Mouse (Mus musculus): ENCODE measurements around the gene Tnfaip8l2. TPM values are rescaled to one million over a fixed set of nuclear protein-coding genes. Genes with fewer than 3 reads are reported as not detected.

Tnfaip8l2 gene
- polyA plus RNA-seq, 1 experiment from 2014 or later, result 1.4 TPM

DNA sequence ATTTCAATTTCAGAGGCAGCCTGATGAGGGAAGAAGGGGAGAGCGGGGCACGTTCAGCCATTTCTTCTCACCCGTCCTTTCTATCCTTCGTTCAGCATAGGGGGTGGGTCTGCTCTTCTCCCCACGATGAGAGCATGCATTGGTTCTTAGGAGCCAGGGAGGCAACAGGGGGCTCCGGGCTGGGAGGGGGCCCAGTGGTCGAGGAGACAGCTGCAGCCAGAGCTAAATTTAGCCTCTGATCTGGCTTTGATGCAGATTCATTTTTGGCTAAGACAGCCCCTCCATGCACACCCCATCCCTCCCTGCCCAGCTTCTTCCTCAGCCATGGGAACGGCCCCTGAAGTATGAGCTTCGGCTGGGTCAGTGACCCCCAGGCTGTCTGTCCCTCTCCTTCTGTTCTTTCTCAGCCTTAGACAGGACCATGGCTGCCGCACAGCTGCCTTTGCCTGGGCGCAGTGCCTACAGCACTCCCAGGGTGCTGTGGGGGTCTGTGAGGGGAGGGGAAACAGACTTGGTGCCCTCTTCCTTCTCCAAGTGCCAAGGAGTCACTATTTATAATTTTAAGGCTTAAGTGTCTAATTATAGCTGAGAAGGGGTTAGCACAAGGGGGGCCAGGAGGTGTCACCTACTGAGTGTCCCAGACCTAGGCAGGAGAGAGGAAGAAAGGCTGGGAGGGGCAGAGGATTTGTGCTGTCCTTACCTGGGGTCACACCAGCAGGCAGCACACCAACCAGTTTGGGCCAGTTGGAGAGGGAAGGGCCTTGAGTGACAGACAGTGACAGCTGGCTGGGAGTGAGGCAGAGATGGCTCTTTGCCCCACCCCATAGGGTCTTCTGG lies 21.5 kb upstream of the Tnfaip8l2 start:
- 66% methylated on average over 11 of the region's 11 CpGs for WGBS
- DNase-seq (ENCODE audit: low spot score) (no peak), ATAC-seq (ENCODE audit: insufficient read depth, low FRiP score, low TSS enrichment) (no peak)
- H3K9ac ChIP-seq (ENCODE audit: low read length), result no peak overlapping the region
- peak overlapping the region; percentile 66 for H3K4me2 ChIP-seq (ENCODE audit: low read depth)
- H3K9me3 ChIP-seq (ENCODE audit: control insufficient read depth, low read length), result no peaks in the 10 kb centered on the region
- peaks cover 4% of the 10 kb centered on the region for H3K36me3 ChIP-seq (ENCODE audit: control insufficient read depth, insufficient read depth, low read length)
- no peak overlapping the region for H3K27ac ChIP-seq (ENCODE audit: low read depth, low read length)
- H3K4me3 ChIP-seq (ENCODE audit: low read depth, low read length), result no peak overlapping the region
- no peaks in the 10 kb centered on the region for H3K27me3 ChIP-seq (ENCODE audit: control insufficient read depth, insufficient read depth, low read length)
- H3K4me1 ChIP-seq (ENCODE audit: control insufficient read depth, insufficient read depth, low read length), result peaks cover 24% of the 10 kb centered on the region

DNA sequence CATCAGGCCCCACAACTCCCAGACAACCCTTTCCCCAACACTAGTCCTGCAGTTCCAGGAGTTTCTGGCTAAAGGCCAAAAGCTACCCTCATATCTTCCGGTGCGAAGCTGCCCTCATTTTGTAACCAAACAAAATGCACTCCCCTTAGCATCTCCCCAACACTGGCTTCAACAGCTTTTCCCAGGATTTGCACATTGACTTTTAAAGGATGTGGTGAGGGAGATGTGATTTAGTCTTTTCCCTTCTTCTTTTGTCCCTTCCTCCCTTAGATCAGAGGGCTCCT lies 20.1 kb upstream of the Tnfaip8l2 start:
- H3K9me3 ChIP-seq (ENCODE audit: control insufficient read depth, low read length), result no peaks in the 10 kb centered on the region
- peaks cover 24% of the 10 kb centered on the region for H3K4me1 ChIP-seq (ENCODE audit: control insufficient read depth, insufficient read depth, low read length)
- H3K4me2 ChIP-seq (ENCODE audit: low read depth), result peak overlapping the region; percentile 66
- peak overlapping the region; percentile 86 for H3K4me3 ChIP-seq (ENCODE audit: low read depth, low read length)
- DNase-seq (ENCODE audit: low spot score), result no peak
- H3K27me3 ChIP-seq (ENCODE audit: control insufficient read depth, insufficient read depth, low read length), result no peaks in the 10 kb centered on the region
- no peak for ATAC-seq (ENCODE audit: insufficient read depth, low FRiP score, low TSS enrichment)
- 59% methylated on average over 2 of the region's 2 CpGs for WGBS
- H3K27ac ChIP-seq (ENCODE audit: low read depth, low read length), result no peak overlapping the region
- H3K36me3 ChIP-seq (ENCODE audit: control insufficient read depth, insufficient read depth, low read length), result peaks cover 4% of the 10 kb centered on the region; the same call in 1 of the 2 replicates
- peak overlapping the region; percentile 87 for H3K9ac ChIP-seq (ENCODE audit: low read length)

DNA sequence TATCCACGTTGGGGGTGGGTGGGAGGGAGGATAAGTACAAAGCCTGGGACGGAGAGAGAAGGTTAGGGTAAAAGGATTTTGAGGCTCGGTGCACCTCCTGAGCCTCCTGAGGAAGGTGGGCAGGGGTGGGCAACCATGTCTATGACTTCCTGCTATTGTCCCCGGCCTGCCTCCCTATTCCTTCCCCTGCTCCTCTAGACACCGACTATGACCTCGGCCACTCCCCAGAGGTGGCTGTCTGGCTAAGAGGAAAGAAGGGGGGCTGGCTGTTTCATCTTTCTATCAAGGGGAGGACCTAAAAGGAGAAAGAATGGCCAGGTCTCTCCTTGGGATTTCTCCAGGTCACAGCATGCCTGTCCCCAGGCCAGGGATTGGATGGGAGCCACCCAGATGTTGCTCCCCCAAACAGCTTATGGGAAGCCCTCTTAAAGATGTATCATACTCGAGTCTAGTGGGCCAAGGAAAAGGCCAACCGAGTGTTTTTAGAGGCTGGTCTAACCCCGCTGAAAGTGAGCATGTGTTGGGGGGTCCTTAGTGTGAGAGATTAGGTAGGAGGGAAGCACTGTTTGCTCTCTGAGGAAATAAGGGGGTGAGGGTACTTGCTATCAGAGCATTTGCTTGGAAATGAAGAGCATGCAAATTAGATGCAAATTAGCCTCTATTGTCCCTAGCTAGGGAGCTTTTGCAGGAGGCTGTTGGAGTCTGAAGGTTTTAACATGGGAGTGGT lies 19.6 kb upstream of the Tnfaip8l2 start:
- WGBS, result 4% methylated on average over 9 of the region's 9 CpGs
- Histone ChIP-seq H3K36me3 (ENCODE audit: control insufficient read depth, insufficient read depth, low read length) (no peaks in the 10 kb centered on the region; the same call in 1 of the 2 replicates), H3K4me3 (ENCODE audit: low read depth, low read length) (peak overlapping the region; percentile 86), H3K27ac (ENCODE audit: low read depth, low read length) (peak overlapping the region; percentile 29; the same call in 1 of the 2 replicates), H3K9ac (ENCODE audit: low read length) (peak overlapping the region; percentile 87), H3K4me1 (ENCODE audit: control insufficient read depth, insufficient read depth, low read length) (peaks cover 24% of the 10 kb centered on the region), H3K4me2 (ENCODE audit: low read depth) (peak overlapping the region; percentile 66), H3K27me3 (ENCODE audit: control insufficient read depth, insufficient read depth, low read length) (no peaks in the 10 kb centered on the region), H3K9me3 (ENCODE audit: control insufficient read depth, low read length) (no peaks in the 10 kb centered on the region)
- no peak for ATAC-seq (ENCODE audit: insufficient read depth, low FRiP score, low TSS enrichment)
- DNase-seq (ENCODE audit: low spot score), result peak; percentile 23

DNA sequence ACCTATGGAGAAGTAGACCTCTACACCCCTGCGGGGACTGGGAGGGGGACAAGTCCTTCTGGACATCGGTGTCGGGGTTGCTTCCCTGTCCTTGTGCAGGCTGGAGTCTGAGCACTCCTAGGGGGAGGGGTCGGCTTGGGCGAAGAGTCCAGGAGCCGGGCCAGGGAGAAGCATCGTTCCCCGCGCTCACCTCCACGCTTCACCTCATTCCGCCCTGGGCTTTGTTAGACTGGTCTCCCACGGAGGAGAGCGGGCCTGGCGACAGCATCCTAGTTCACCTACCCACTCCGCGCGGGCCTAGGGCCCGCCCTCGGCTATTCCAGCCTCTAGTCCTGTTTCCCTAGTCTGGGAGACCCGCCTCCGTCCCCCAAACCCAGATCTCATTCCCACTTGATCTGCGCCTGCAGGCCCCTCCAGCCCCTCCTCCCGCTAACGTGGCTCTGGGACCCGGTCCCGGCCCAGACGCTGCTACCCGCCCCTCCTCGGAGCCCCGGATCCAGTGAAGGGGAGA lies 18.9 kb upstream of the Tnfaip8l2 start:
- Histone ChIP-seq H3K4me2 (ENCODE audit: low read depth) (peak overlapping the region; percentile 66), H3K4me1 (ENCODE audit: control insufficient read depth, insufficient read depth, low read length) (peaks cover 24% of the 10 kb centered on the region), H3K9me3 (ENCODE audit: control insufficient read depth, low read length) (no peaks in the 10 kb centered on the region), H3K27ac (ENCODE audit: low read depth, low read length) (0 out of 2 replicates have a peak overlapping the region, but pooled peaks have one; percentile 29), H3K9ac (ENCODE audit: low read length) (peak overlapping the region; percentile 87), H3K4me3 (ENCODE audit: low read depth, low read length) (peak overlapping the region; percentile 86), H3K36me3 (ENCODE audit: control insufficient read depth, insufficient read depth, low read length) (no peaks in the 10 kb centered on the region), H3K27me3 (ENCODE audit: control insufficient read depth, insufficient read depth, low read length) (no peaks in the 10 kb centered on the region)
- WGBS, result 1% methylated on average over 30 of the region's 30 CpGs
- peak; percentile 51 for DNase-seq (ENCODE audit: low spot score)
- peak; percentile 22 for ATAC-seq (ENCODE audit: insufficient read depth, low FRiP score, low TSS enrichment)

DNA sequence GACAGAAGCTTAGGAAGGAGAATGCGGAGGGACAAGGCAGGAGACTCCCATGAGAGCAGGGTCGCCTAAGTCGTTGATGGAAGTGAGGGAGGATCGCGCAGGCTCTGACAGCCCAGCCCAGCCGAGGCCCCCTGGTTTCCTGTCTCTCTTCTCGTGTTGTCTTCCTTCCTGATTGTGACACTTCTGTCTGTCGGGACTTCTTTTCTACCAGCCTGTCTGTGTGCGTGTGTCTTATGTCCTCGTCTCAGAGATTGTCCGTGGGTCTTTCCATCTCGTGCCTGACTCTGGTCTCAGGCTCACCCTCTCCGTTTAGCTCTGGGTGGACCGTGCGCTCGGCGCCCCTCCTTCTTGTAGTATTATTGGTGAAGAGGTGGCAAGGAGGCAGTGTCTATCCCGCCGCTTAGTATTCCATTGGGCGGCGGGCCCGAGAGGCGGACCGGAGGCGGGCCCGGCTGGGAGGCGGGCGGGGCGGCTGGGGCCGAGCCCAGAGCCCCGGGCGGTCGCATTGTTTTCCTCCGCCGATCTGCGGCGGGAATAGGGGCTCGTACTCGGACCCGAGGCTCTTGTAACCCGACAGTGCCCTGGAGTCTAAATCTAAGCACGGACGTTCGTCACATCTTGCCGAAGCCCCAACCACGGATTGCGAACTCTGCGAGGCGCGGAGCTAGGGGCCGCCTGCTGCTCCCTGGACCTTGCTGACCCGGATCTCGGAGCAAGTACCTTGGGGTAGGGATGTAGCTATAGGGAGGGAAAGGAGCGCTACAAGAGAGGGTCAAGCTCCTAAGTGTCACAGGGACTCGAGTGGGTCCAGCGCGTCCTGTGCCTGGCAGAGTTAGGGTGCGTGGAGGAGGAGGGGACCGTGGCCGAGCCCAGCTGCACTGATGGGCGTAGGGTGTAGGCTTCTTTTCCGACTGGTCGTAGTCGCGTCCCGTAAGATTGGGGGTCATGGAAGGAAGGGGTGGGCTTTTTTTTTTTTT lies 18.1 kb upstream of the Tnfaip8l2 start, which contains the start of gene Sema6c:
TSS of gene Sema6c (plus strand) at position 471 of the 977 bp plus-strand sequence.
- Histone ChIP-seq H3K27me3 (ENCODE audit: control insufficient read depth, insufficient read depth, low read length) (no peaks in the 10 kb centered on the region), H3K27ac (ENCODE audit: low read depth, low read length) (peak within 1 kb of the TSS; percentile 54; the same call in 1 of the 2 replicates), H3K36me3 (ENCODE audit: control insufficient read depth, insufficient read depth, low read length) (no peaks in the 10 kb centered on the region), H3K4me3 (ENCODE audit: low read depth, low read length) (peak within 1 kb of the TSS; percentile 86), H3K9ac (ENCODE audit: low read length) (peak within 1 kb of the TSS; percentile 87), H3K4me2 (ENCODE audit: low read depth) (peak within 1 kb of the TSS; percentile 66), H3K4me1 (ENCODE audit: control insufficient read depth, insufficient read depth, low read length) (peaks cover 24% of the 10 kb centered on the region), H3K9me3 (ENCODE audit: control insufficient read depth, low read length) (no peaks in the 10 kb centered on the region)
- DNase-seq (ENCODE audit: low spot score) (peak; percentile 93), ATAC-seq (ENCODE audit: insufficient read depth, low FRiP score, low TSS enrichment) (peak; percentile 97)
- WGBS, result under 1% methylated on average over 66 of the region's 66 CpGs

DNA sequence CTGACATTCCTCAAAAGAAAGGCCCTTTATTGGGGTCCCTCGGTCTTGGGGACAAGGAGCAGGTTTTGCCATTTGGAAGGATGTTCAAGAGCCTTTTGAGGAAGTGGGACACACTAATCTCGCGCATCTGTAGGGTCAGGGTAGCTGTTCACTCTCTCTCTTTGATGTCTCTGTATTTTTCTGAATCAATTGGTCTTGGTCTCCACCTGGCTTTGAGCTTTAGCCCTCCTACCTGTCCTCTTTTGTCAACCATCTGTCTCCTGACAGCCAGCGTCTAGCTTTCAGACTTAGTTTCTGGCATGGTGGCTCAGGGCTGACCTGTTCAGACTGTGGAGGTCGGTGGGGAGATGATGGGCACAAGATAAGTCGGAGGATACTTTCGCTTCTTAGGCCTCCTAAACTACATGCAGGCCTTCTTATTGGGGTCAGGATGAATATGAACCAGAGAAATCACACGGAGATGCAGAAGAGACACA lies 17.4 kb upstream of the Tnfaip8l2 start:
- no peak for DNase-seq (ENCODE audit: low spot score)
- no peaks in the 10 kb centered on the region for H3K36me3 ChIP-seq (ENCODE audit: control insufficient read depth, insufficient read depth, low read length)
- H3K4me2 ChIP-seq (ENCODE audit: low read depth), result peak overlapping the region; percentile 66
- H3K27me3 ChIP-seq (ENCODE audit: control insufficient read depth, insufficient read depth, low read length), result no peaks in the 10 kb centered on the region
- H3K9me3 ChIP-seq (ENCODE audit: control insufficient read depth, low read length), result no peaks in the 10 kb centered on the region
- H3K4me3 ChIP-seq (ENCODE audit: low read depth, low read length), result peak overlapping the region; percentile 86
- no peak overlapping the region for H3K27ac ChIP-seq (ENCODE audit: low read depth, low read length)
- WGBS, result 15% methylated on average over 8 of the region's 8 CpGs
- H3K4me1 ChIP-seq (ENCODE audit: control insufficient read depth, insufficient read depth, low read length), result peaks cover 24% of the 10 kb centered on the region
- peak overlapping the region; percentile 42 for H3K9ac ChIP-seq (ENCODE audit: low read length)
- ATAC-seq (ENCODE audit: insufficient read depth, low FRiP score, low TSS enrichment), result no peak

DNA sequence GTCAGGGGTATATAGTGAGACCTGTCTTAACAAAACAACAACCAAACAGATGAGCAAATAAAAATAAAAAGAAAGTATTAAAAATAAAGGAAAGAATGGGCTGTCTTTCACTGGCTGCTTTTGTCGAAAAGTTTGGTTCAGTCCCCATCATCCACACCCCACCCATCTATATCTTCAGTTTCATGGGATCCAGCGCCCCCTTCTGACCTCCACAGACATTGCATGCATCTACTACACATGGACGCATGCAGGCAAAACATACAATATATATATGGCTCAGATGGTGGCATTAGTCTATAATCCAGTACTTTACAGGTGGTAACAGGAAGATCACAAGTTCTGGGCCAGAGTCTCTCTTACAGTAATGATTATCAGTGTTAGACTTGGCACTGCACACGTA lies 11.7 kb upstream of the Tnfaip8l2 start:
- ATAC-seq (ENCODE audit: insufficient read depth, low FRiP score, low TSS enrichment) (no peak), DNase-seq (ENCODE audit: low spot score) (no peak)
- H3K9me3 ChIP-seq (ENCODE audit: control insufficient read depth, low read length), result no peaks in the 10 kb centered on the region
- H3K9ac ChIP-seq (ENCODE audit: low read length), result no peak overlapping the region
- H3K36me3 ChIP-seq (ENCODE audit: control insufficient read depth, insufficient read depth, low read length), result no peaks in the 10 kb centered on the region
- no peak overlapping the region for H3K4me2 ChIP-seq (ENCODE audit: low read depth)
- no peaks in the 10 kb centered on the region for H3K27me3 ChIP-seq (ENCODE audit: control insufficient read depth, insufficient read depth, low read length)
- no peak overlapping the region for H3K4me3 ChIP-seq (ENCODE audit: low read depth, low read length)
- H3K4me1 ChIP-seq (ENCODE audit: control insufficient read depth, insufficient read depth, low read length), result no peaks in the 10 kb centered on the region
- no peak overlapping the region for H3K27ac ChIP-seq (ENCODE audit: low read depth, low read length)
- 51% methylated on average over 4 of the region's 4 CpGs for WGBS

DNA sequence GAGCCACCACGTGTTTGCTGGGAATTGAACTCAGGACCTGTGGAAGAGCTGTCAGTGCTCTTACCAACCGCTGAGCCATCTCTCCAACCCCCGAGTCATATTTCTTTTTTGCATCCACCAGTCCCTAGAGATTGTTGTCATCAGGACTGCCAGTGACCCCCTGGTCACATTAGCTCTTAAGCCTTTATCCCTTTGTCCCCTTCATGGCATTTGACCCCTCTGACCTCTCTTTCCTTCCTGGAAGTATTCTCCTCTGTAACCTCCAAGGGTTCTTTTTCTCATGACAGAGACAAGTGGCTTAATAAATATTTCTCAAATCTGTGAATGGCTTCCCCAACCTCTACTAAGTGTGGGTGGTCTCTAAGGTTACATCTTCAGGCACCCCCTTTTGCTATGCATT lies 5.8 kb upstream of the Tnfaip8l2 start:
- WGBS, result 32% methylated on average over 3 of the region's 3 CpGs
- Histone ChIP-seq H3K9me3 (ENCODE audit: control insufficient read depth, low read length) (no peaks in the 10 kb centered on the region), H3K27ac (ENCODE audit: low read depth, low read length) (no peak overlapping the region), H3K4me2 (ENCODE audit: low read depth) (no peak overlapping the region), H3K27me3 (ENCODE audit: control insufficient read depth, insufficient read depth, low read length) (no peaks in the 10 kb centered on the region), H3K4me3 (ENCODE audit: low read depth, low read length) (no peak overlapping the region), H3K36me3 (ENCODE audit: control insufficient read depth, insufficient read depth, low read length) (no peaks in the 10 kb centered on the region), H3K9ac (ENCODE audit: low read length) (no peak overlapping the region), H3K4me1 (ENCODE audit: control insufficient read depth, insufficient read depth, low read length) (no peaks in the 10 kb centered on the region)
- no peak for DNase-seq (ENCODE audit: low spot score)
- ATAC-seq (ENCODE audit: insufficient read depth, low FRiP score, low TSS enrichment), result no peak

All from neural tube, embryonic 11.5 days (tissue).